Mouse (Mus musculus) kidney, adult 18-20 months (tissue): ENCODE results near the gene Maff.

Source experiments
- DNase-seq: peaks from one replicate; pipeline ENCODE4 v3.0.0; 2021

Gene Maff

DNA sequence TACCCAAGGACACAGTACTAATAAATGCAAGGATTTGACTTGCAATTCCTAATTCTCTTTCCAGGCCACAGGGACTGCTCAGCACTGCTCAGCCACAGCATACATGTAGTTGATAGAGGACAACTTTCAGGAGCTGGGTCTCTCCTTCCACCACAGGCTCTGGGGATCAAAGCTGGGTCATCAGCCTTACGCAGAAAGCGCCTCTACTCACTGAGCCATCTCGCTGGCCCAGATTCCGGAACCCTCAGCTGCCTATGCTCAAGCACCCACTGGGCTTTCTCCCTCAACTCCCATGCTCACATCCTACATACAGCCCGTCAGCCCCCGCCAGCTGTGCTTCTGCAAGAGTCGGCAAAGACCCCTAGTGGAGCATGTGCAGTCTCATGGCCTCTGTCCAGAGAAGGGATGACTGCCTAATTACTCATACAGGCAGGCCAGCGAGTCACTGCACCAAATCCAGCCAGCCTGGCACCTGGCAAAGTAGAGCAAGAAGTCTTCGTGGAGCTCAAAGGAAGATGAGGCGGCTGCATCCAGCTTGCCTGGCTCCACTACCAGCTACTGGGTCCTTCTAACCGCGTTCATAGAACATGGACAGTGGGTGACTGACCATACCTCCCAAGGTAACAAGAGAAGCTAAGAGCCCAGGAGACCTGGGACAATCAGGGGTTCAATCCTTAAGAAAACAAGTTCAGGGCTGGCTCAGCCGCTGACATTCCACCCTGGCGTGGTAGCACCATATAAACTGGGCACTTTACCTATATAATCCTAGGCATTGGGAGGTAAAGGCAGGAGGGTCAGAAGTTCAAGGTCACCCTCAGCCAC, 53.0 kb downstream of the Maff start:
- no peak for DNase-seq

DNA sequence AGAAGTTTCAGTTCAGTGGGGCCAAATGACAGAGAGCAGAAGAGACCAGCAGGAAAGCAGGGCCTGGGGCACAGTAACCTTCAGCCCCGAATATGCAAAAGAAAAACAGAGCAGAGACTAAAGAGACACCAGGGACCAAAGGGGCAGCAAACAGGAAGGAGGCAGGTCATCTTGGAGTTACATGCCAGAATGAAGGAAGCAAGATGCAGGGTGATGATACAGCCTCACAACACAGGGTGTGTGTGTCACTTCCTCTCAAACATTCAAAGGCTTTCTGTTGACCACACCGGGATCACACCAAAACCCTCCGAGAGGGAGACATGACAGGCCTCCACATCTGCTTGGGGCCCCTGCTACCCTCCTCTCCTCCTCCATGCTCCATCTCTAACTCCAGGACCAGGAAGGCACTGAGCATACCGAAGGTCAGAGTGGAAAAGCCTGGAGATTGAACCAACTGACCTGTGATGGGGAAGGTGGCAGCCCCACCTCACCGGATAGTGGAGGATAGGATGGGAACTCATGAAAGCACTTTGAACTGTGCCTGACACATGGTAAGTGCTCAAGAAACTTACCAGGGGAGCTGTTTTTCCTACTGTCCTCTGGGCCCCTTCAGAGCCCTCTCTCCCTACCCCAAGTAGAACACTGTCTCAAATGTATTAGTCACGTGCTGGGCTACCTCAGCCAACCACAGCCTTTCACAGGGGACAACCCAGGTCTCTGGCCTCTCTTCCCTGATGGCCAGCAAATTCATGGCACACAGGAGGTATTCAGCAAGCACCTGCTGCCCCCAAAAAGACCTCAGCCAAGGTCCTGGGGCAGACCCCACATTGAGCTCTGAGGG, 53.9 kb downstream of the Maff start:
- DNase-seq, result no peak

DNA sequence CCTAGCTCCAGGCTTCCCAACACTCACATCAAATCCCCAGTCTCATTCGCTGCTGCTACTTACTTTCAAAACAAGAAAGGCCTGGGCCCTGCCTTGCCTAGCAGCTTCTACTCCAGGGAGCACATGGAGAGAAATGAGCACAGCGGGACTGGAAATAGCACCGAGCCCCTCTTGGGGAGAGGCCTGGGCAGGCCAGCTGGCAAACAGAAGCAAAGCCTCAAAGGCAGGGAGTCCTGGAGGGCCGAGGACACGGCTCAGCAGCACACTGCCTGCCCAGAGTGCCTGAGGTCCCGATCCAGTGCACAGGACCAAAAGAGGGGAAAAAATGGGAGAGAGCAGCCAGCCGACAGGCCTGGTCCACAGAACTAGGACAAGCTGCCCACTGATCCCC, 54.5 kb downstream of the Maff start:
- no peak for DNase-seq

DNA sequence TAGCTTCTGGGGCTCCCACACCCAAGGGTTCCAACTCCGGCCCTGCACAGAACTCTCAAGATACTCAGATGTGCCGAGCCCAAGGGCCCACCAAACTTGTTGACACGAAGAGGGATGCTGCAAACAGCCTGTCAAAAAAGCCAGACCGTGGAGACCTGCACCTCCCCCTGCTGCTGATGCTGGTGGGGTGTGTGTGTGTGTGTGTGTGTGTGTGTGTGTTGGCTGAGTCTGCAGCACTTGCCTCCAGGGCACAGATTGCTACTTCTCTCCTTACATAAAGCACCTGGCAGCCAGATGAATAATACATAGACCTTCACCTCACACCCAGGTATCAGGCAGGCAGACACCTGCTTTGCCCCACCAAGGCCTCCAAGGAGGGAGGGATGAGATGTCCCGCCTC, 55.8 kb downstream of the Maff start:
- DNase-seq, result no peak

DNA sequence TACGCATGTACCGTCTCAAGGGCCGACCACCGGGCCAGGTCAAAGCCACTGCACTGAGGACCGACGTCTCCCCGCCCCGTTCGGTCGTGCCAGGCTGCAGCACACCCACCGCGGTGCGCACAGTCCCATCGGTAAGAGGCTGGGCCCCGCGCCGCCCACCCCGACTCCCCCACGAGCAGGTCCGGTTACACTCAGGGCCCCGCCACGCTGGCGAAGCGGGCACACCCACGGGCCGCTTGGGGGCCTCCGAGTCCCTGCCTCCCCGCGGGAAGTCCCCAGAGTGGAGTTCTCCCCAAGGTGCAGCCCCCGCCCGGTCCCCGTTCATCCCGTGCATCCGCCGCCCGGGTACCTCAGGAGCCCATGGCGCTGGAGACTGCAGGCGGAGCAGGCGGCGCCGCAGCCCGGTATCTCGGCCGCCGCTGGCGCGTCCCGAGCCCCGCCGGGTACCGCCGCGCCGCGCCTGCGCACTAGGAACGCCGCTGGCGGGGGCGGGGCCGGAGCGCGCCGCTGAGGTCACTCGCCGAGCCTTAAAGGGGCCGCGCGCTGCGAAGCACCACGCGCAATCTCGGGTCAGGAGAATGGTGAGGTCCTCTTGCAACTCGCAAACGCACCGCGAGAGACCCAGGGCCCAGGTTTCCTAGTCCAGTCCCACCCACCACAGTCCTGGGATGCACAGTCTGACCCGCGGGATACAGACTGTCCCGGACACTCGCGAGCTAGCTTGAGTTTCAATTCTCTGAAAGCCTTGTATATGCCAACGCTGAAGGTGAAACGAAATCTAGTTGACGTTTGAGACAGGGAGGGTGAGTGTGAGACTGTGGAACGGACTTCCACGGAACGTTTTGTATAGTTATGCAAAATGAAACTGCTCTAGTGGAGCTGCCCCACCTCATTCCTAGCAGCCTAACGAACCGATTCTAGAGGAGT, 56.7 kb downstream of the Maff start, which contains the start of gene Tmem184b:
TSS of gene Tmem184b (minus strand) at position 734 of the 927 bp plus-strand sequence.
- DNase-seq, result peak; percentile 93

DNA sequence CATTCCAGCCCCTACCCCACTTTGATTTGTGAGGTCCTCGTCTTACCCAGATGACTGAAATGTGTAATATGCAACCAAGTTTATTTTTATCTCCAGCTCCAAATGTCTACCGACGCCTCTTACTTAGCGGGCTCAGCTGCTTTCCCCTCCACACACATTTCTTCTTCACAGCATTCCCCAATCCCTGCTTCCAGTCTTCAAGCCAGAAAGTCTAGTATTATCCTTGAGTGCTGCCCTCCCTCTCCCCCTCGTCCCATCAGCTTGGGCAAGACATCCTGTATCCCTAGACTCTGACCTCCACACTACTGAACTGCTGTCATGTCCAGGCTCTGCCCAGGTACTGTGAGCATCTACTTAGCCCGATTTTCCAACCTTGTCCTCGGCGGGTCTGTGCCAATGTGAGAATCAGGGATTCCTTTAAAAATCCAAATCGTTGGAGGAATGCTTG, 57.4 kb downstream of the Maff start:
- no peak for DNase-seq

DNA sequence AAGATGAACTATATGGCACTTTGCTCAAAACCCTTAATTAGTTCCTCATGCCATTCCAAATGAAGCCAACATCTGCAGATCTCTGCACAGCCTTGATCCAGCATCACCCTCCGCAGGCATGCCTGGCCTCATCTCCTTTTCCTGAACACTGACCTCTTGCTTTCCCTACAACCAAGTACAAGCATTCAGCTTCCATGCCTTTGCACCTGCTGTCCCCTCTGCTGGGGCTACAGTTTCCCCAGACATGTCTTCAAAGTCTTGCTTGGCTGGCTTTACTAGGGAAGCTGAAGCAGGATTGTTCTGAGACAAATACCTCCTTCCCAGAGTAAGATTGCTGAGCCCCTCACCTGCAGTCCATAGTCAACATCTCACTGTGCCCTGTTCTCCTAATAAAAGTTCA, 57.9 kb downstream of the Maff start:
- no peak for DNase-seq

DNA sequence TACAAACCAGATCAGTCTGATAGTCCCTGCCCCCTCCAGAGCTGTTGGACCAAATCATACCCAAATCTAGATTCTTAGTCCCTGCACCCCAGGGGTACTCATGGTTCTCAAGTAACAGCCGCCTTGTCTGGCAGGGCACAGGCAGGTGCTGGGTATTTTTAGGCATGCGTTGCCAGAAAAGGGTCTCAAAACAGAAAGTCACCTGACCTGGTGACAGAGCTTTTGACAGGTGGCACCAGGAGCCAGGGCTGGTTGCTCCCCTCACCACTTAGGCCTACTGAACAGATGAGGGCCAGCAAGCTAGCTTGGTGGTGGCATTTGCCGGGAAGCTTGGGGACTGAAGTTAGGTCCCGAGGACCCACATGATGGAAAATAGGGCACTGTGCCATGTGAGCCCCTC, 60.1 kb downstream of the Maff start:
- DNase-seq, result no peak
